Mouse (Mus musculus): ENCODE results near the gene Cmtm5. TPM values are rescaled to one million over a fixed set of nuclear protein-coding genes. Genes with fewer than 3 reads are reported as not detected.

The Cmtm5 gene
- total and polyA plus RNA-seq, 2 experiments from 2014 or later = 19.9 to 22.7 TPM

DNA sequence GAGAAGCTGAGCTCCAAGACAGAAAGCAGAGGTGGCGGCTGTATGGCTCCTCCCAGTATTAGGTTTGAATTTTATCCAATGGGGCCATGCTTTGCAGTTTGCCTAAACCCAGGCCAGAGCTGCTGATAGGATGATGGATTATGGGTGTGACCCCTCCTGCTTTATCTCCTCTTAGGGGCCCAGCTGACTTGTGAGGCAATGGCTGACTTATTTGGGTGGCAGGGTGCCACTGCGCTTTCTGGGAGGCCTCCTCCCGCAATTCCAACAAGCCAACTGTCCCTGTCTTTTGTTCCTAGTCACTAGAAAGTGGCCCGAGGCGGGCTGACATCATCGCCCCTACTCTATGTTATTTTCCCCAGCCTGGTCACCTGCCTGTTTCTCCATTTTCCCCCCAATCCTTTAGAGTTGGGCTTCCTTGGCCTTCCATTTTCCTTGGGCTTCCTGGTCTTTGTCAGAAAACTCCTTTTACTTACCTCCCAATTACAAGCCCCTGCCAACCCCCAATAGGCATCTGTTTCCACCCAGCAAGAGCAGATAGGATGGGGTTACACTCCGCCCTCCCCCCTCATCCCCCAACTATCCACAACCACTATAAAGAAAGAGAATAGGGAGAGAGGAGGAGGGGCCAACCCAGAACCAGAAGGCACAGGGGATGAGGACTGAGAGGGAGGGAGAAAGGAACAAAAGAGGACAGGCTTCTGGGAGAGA, 11.3 kb upstream of the Cmtm5 start:
- no peaks in the 10 kb centered on the region for H3K27me3 ChIP-seq (ENCODE audit: insufficient read depth, low read length)
- peak overlapping the region; percentile 82 for H3K9ac ChIP-seq
- H3K4me2 ChIP-seq (ENCODE audit: low read depth) = peak overlapping the region; percentile 96
- H3K4me1 ChIP-seq (ENCODE audit: insufficient read depth) = peaks cover 7% of the 10 kb centered on the region; the same call in 1 of the 2 replicates
- H3K9me3 ChIP-seq (ENCODE audit: low read length) = 0 out of 2 replicates have a peak, but pooled peaks cover 8% of the 10 kb centered on the region
- DNase-seq (peak; percentile 62), ATAC-seq (peak; percentile 58)
- TF ChIP-seq CTCF (IDR thresholded peaks at IDR 0.05; ENCODE audit: low read depth) = no peak
- peaks cover 6% of the 10 kb centered on the region; the same call in 1 of the 2 replicates for H3K36me3 ChIP-seq (ENCODE audit: insufficient read depth)
- H3K4me3 ChIP-seq (ENCODE audit: low read depth, low read length) = peak overlapping the region; percentile 56
- WGBS = 20% methylated on average over 7 of the region's 7 CpGs
- H3K27ac ChIP-seq (ENCODE audit: low read depth, low read length) = peak overlapping the region; percentile 87

DNA sequence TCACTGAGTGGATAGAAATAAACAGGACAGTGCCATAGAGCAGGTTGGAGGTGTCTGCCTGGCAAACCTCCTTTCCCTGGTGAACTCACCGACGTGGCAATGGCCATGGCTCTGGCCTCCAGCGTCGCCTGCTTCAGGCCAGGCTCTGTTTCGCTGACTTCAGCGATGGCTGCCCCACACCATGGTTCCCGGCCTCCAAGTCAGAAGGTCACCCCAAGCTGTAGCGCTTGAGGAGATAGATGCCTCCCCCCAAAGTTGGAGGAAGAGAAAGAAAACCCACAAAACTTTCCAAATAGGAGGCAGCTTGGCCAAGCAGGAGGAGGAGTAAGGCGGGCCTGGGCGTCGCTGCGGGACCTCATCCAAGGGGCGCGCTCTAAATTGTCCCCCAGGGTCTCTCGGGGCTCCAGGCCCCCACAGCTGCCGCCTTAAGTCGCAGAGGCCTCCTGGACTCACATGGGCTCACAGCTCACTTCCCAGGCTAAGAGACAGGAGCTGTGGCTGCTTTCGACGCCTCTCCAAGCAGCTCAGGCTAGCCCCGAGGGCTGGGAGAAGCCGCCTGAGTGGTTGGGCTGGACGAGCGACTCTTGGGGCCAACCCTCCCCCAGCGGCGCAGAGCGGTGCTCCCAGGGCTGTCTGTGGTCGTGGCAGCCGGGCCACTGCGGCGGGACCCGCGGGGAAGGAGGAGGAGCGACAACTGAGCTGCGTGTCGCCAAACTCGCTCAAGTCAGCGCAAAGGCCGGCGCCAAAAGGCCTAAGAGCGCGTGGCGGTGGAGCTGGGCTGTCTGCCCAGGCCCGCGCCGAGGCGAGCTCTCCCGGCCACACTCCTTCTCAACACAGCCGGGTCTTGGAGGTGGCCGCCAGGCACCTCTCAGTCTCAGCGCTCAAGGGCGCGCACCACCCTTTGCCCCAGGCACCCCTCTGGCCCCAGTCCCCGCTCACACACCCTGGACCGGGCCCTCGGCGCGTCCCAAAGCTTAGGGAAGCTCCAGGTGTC, 10.4 kb upstream of the Cmtm5 start, which contains the start of gene Efs:
Gene Efs (minus strand): TSS at position 778 of the 994 bp plus-strand sequence.
- DNase-seq (peak; percentile 67), ATAC-seq (peak; percentile 57)
- peaks cover 7% of the 10 kb centered on the region; the same call in 1 of the 2 replicates for H3K4me1 ChIP-seq (ENCODE audit: insufficient read depth)
- WGBS = 5% methylated on average over 57 of the region's 57 CpGs
- TF ChIP-seq CTCF (IDR thresholded peaks at IDR 0.05; ENCODE audit: low read depth) = no peak
- peak within 1 kb of the TSS; percentile 56 for H3K4me3 ChIP-seq (ENCODE audit: low read depth, low read length)
- H3K9ac ChIP-seq = peak within 1 kb of the TSS; percentile 82
- H3K27me3 ChIP-seq (ENCODE audit: insufficient read depth, low read length) = no peaks in the 10 kb centered on the region
- H3K9me3 ChIP-seq (ENCODE audit: low read length) = 0 out of 2 replicates have a peak, but pooled peaks cover 8% of the 10 kb centered on the region
- H3K36me3 ChIP-seq (ENCODE audit: insufficient read depth) = peaks cover 1% of the 10 kb centered on the region; the same call in 1 of the 2 replicates
- H3K27ac ChIP-seq (ENCODE audit: low read depth, low read length) = peak within 1 kb of the TSS; percentile 87
- peak within 1 kb of the TSS; percentile 96 for H3K4me2 ChIP-seq (ENCODE audit: low read depth)

DNA sequence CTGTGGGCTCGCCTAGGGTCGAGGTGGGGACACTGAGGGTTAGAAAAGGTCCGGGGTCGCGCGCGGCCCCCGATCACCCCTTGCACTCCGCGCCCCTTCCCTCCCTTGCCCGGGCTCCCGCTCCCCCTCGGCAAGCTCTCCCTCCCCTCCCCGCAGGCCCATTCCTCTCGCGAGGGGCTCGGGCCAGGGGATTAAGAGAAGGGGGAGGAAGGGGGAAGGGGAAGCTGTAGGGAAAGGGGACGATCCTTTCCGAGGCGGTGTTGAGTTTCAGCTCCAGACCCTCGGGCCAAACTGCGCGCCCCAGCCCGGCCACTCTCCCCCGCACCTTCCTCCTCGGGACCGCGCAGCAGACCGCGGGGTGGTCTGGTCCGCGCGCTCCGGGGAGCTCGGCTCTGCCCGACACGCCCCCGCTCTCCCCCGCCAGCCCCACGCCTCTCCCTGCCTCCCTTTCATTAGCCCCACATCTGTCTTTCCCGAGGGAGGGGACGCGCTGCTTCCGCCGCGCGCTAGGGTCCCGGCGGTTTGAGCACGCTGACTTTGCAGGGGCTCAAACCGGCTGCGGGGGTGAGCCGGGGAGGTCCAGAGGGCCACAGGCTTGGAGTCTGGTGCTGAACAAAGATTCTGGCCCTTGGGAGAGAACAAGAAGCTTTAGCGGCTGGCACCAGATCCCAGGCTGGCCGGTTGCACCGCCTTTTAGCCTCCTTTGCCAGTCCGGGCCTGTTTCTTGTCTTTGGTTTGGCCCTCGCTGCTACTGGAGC, 9.5 kb upstream of the Cmtm5 start:
- TF ChIP-seq CTCF (IDR thresholded peaks at IDR 0.05; ENCODE audit: low read depth) = no peak
- peak overlapping the region; percentile 82 for H3K9ac ChIP-seq
- WGBS = under 1% methylated on average over 50 of the region's 58 CpGs
- H3K27me3 ChIP-seq (ENCODE audit: insufficient read depth, low read length) = no peaks in the 10 kb centered on the region
- DNase-seq (peak; percentile 75), ATAC-seq (peak; percentile 76)
- peaks cover 7% of the 10 kb centered on the region; the same call in 1 of the 2 replicates for H3K4me1 ChIP-seq (ENCODE audit: insufficient read depth)
- 0 out of 2 replicates have a peak, but pooled peaks cover under 1% of the 10 kb centered on the region for H3K9me3 ChIP-seq (ENCODE audit: low read length)
- peak overlapping the region; percentile 96 for H3K4me2 ChIP-seq (ENCODE audit: low read depth)
- no peaks in the 10 kb centered on the region for H3K36me3 ChIP-seq (ENCODE audit: insufficient read depth)
- peak overlapping the region; percentile 87 for H3K27ac ChIP-seq (ENCODE audit: low read depth, low read length)
- peak overlapping the region; percentile 56 for H3K4me3 ChIP-seq (ENCODE audit: low read depth, low read length)

DNA sequence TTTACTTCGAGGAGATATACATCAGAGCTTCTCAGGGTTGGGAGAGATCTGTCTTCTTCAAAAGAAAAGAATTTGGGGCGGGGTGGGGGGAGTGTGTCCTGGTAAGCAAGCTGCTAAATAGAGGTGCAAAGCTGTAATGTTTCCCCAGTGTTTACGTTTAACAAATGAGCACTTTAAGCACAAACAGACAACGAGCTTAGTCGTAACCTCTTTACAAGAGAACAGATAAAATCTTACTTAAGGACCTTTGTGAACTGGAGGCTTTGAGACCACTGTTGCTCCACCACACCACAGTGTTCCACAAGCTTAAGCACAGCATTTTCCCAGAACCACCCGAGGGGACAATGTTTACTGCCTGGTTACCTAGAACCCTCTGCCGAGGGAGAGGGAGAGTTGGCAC, 8.8 kb upstream of the Cmtm5 start:
- H3K9ac ChIP-seq = peak overlapping the region; percentile 82
- DNase-seq (peak; percentile 21), ATAC-seq (no peak)
- peaks cover 7% of the 10 kb centered on the region; the same call in 1 of the 2 replicates for H3K4me1 ChIP-seq (ENCODE audit: insufficient read depth)
- peak overlapping the region; percentile 56 for H3K4me3 ChIP-seq (ENCODE audit: low read depth, low read length)
- peak overlapping the region; percentile 87 for H3K27ac ChIP-seq (ENCODE audit: low read depth, low read length)
- 20% methylated on average over 7 of the region's 7 CpGs for whole genome bisulfite sequencing
- H3K27me3 ChIP-seq (ENCODE audit: insufficient read depth, low read length) = no peaks in the 10 kb centered on the region
- TF ChIP-seq CTCF (IDR thresholded peaks at IDR 0.05; ENCODE audit: low read depth) = no peak
- H3K4me2 ChIP-seq (ENCODE audit: low read depth) = peak overlapping the region; percentile 96
- H3K36me3 ChIP-seq (ENCODE audit: insufficient read depth) = no peaks in the 10 kb centered on the region
- H3K9me3 ChIP-seq (ENCODE audit: low read length) = no peaks in the 10 kb centered on the region

GRCm38 (mm10) chr14:54929801-54930200, 6.3 kb upstream of the Cmtm5 start:
- Histone ChIP-seq H3K9me3 (ENCODE audit: low read length) (no peaks in the 10 kb centered on the region), H3K27me3 (ENCODE audit: insufficient read depth, low read length) (no peaks in the 10 kb centered on the region), H3K27ac (ENCODE audit: low read depth, low read length) (no peak overlapping the region), H3K9ac (no peak overlapping the region), H3K4me2 (ENCODE audit: low read depth) (no peak overlapping the region), H3K36me3 (ENCODE audit: insufficient read depth) (no peaks in the 10 kb centered on the region), H3K4me3 (ENCODE audit: low read depth, low read length) (no peak overlapping the region), H3K4me1 (ENCODE audit: insufficient read depth) (peaks cover 7% of the 10 kb centered on the region; the same call in 1 of the 2 replicates)
- no peak for DNase-seq
- no peak for TF ChIP-seq CTCF (IDR thresholded peaks at IDR 0.05; ENCODE audit: low read depth)
- 83% methylated on average over 5 of the region's 5 CpGs for WGBS
- no peak for ATAC-seq

DNA sequence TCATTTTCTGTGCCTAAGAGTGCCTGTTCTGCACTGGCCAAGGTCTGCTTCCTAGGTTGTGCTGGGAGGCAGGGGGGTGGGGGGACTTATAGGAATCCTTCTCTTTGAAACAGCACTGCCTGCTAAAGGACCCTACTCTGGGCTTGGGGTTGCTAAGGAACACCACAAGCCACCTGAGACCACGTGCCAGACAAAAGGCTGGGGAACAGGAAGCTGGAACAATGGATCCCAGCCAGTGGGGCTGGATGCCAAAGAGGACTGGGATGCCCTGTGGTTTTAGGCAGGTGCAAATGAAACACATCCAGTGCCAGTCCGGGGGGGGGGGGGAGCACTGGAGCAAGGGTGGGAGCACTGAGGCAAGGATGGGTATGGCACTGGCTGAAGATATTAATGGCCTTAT, 5.6 kb upstream of the Cmtm5 start:
- Histone ChIP-seq H3K9ac (no peak overlapping the region), H3K27me3 (ENCODE audit: insufficient read depth, low read length) (no peaks in the 10 kb centered on the region), H3K4me2 (ENCODE audit: low read depth) (no peak overlapping the region), H3K9me3 (ENCODE audit: low read length) (no peaks in the 10 kb centered on the region), H3K4me1 (ENCODE audit: insufficient read depth) (peaks cover 4% of the 10 kb centered on the region; the same call in 1 of the 2 replicates), H3K36me3 (ENCODE audit: insufficient read depth) (no peaks in the 10 kb centered on the region), H3K4me3 (ENCODE audit: low read depth, low read length) (no peak overlapping the region), H3K27ac (ENCODE audit: low read depth, low read length) (no peak overlapping the region)
- ATAC-seq (no peak), DNase-seq (peak; percentile 17)
- no peak for TF ChIP-seq CTCF (IDR thresholded peaks at IDR 0.05; ENCODE audit: low read depth)
- 3% methylated on average over 2 of the region's 2 CpGs for WGBS
